Mouse (Mus musculus): ENCODE measurements at regions not wholly inside any gene's neighbourhood (a gene's known extent, or its start where the extent isn't known, plus 50 kb on each side); places are given as distances from the start of the nearest gene placed in this dataset.
A peak's percentile ranks its signal among the peaks of the same experiment; 100 is the strongest.

- DNase-seq, result no peak
Measured at GRCm38 (mm10) chr3:76014766-76015165, 58.0 kb upstream of the Golim4 start.

GRCm38 (mm10) chr3:76008564-76009183 is 51.9 kb upstream of the Golim4 start:
- DNase-seq, result peak; percentile 51 to 64
